Mouse (Mus musculus): ENCODE measurements around the gene Ptchd4. TPM values are rescaled to one million over a fixed set of nuclear protein-coding genes. Genes with fewer than 3 reads are reported as not detected.

Gene Ptchd4
- total and polyA plus RNA-seq, 3 experiments = not detected

DNA sequence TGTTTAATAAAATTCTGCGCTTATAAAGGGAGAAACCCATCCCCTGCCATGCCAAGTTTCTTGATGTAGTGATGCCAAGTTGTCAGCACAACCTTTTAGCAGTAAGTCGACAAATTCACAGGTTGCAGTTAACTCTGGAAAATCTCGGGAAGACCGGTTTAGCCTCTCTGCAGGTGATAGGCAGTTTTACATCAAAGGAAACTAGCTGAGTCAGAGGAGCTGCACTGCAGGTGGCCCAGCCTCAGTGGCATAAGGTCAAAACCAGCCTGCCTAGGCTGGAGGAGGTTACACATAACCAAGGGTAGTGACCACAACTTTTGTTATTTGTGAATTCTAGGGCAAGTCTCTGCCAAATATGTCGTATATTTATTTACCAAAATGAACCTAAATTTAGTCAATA is 24.0 kb upstream of the Ptchd4 start:
- H3K79me2 ChIP-seq (ENCODE audit: control insufficient read depth, insufficient read depth, low read length, poor library complexity) = no peaks in the 10 kb centered on the region
- TF ChIP-seq RCOR1 (IDR thresholded peaks at IDR 0.05; ENCODE audit: low read depth, low read length) = no peak
- TF ChIP-seq CTCF (IDR thresholded peaks at IDR 0.05 in 2 of 3, conservative IDR thresholded peaks at IDR 0.05 in 1 of 3; ENCODE audit: control insufficient read depth in 1 of 3, insufficient read depth in 1 of 3, low read depth in 2 of 3, low read length in 3 of 3, poor library complexity in 1 of 3, severe bottlenecking in 1 of 3) = no peak
- TF ChIP-seq HCFC1 (IDR thresholded peaks at IDR 0.05; ENCODE audit: low read depth, low read length) = no peak
- no peak for TF ChIP-seq MEF2A (IDR thresholded peaks at IDR 0.05; ENCODE audit: extremely low read depth, insufficient replicate concordance, low read depth, low read length, poor library complexity, severe bottlenecking)
- TF ChIP-seq KAT2A (conservative IDR thresholded peaks at IDR 0.05; ENCODE audit: low read depth, low read length) = no peak
- no peak for DNase-seq (ENCODE audit: low read depth, low spot score)
- H3K27me3 ChIP-seq (ENCODE audit: control insufficient read depth in 1 of 2, insufficient read depth in 2 of 2, low read length in 2 of 2) = no peaks in the 10 kb centered on the region
- H3K27ac ChIP-seq (ENCODE audit: control insufficient read depth, low read depth, low read length) = no peak overlapping the region
- no peak overlapping the region for H3K4me3 ChIP-seq (ENCODE audit: control insufficient read depth in 1 of 2, insufficient read depth in 1 of 2, low read depth in 2 of 2, low read length in 2 of 2)
- no peaks in the 10 kb centered on the region for H3K36me3 ChIP-seq (ENCODE audit: control insufficient read depth in 1 of 2, insufficient read depth in 2 of 2, low read length in 2 of 2)
- H3K9me3 ChIP-seq (replicated peaks; ENCODE audit: insufficient read depth, low read length) = no peaks in the 10 kb centered on the region
- H3K9ac ChIP-seq (ENCODE audit: control insufficient read depth, low read depth, low read length, poor library complexity, severe bottlenecking) = no peak overlapping the region
- no peaks in the 10 kb centered on the region for H3K4me1 ChIP-seq (ENCODE audit: control insufficient read depth in 1 of 2, insufficient read depth in 2 of 2, low read length in 2 of 2)

DNA sequence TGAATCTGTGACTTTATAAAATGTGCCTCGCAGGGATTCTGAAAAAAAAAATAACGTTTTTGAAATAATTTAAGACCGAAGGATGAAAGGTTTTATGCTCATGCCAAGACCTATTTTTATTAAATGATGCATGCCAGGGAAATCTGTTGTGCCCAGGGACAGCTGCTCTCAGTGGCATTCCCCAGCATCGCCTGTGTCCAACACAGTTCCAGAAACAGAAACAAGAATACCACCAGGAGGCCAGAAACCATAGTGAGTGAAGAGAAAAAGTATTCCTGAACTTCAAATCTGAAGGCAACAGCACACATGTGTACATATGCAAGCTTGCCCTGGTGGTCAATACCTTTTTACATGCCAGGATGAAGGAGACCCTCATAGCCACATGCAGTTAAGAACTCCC is 17.8 kb upstream of the Ptchd4 start:
- H3K4me1 ChIP-seq (ENCODE audit: control insufficient read depth in 1 of 2, insufficient read depth in 2 of 2, low read length in 2 of 2) = no peaks in the 10 kb centered on the region
- no peak overlapping the region for H3K4me3 ChIP-seq (ENCODE audit: control insufficient read depth in 1 of 2, insufficient read depth in 1 of 2, low read depth in 2 of 2, low read length in 2 of 2)
- no peaks in the 10 kb centered on the region for H3K79me2 ChIP-seq (ENCODE audit: control insufficient read depth, insufficient read depth, low read length, poor library complexity)
- H3K9me3 ChIP-seq (replicated peaks; ENCODE audit: insufficient read depth, low read length) = no peaks in the 10 kb centered on the region
- no peak overlapping the region for H3K9ac ChIP-seq (ENCODE audit: control insufficient read depth, low read depth, low read length, poor library complexity, severe bottlenecking)
- no peaks in the 10 kb centered on the region for H3K36me3 ChIP-seq (ENCODE audit: control insufficient read depth in 1 of 2, insufficient read depth in 2 of 2, low read length in 2 of 2)
- no peaks in the 10 kb centered on the region for H3K27me3 ChIP-seq (ENCODE audit: control insufficient read depth in 1 of 2, insufficient read depth in 2 of 2, low read length in 2 of 2)
- H3K27ac ChIP-seq (ENCODE audit: control insufficient read depth, low read depth, low read length) = no peak overlapping the region
- no peak for DNase-seq (ENCODE audit: low read depth, low spot score)
- no peak for TF ChIP-seq TAL1 (IDR thresholded peaks at IDR 0.05; ENCODE audit: low read length)
- no peak for TF ChIP-seq POLR2AphosphoS5 (IDR thresholded peaks at IDR 0.05; ENCODE audit: borderline replicate concordance, low read depth, low read length)
- TF ChIP-seq USF1 (IDR thresholded peaks at IDR 0.05; ENCODE audit: low read depth, low read length) = no peak
- TF ChIP-seq SIN3A (IDR thresholded peaks at IDR 0.05; ENCODE audit: low read length) = no peak
- no peak for TF ChIP-seq UBTF (IDR thresholded peaks at IDR 0.05; ENCODE audit: borderline replicate concordance, insufficient read depth, low read depth, low read length)
- TF ChIP-seq ZMIZ1 (IDR thresholded peaks at IDR 0.05; ENCODE audit: low read depth, low read length) = no peak
- TF ChIP-seq MXI1 (IDR thresholded peaks at IDR 0.05; ENCODE audit: low read depth, low read length) = no peak
- no peak for TF ChIP-seq E2F4 (IDR thresholded peaks at IDR 0.05; ENCODE audit: borderline replicate concordance, low read depth, low read length)
- no peak for TF ChIP-seq MAZ (IDR thresholded peaks at IDR 0.05; ENCODE audit: low read depth, low read length)
- no peak for TF ChIP-seq RAD21 (IDR thresholded peaks at IDR 0.05; ENCODE audit: low read depth, low read length)
- no peak for TF ChIP-seq CTCF (IDR thresholded peaks at IDR 0.05 in 2 of 3, conservative IDR thresholded peaks at IDR 0.05 in 1 of 3; ENCODE audit: control insufficient read depth in 1 of 3, insufficient read depth in 1 of 3, low read depth in 2 of 3, low read length in 3 of 3, poor library complexity in 1 of 3, severe bottlenecking in 1 of 3)
- TF ChIP-seq EP300 (IDR thresholded peaks at IDR 0.05; ENCODE audit: low read depth in 1 of 2, low read length in 2 of 2) = no peak
- TF ChIP-seq CHD1 (IDR thresholded peaks at IDR 0.05; ENCODE audit: low read depth, low read length) = no peak
- TF ChIP-seq ZKSCAN1 (IDR thresholded peaks at IDR 0.05; ENCODE audit: low read depth, low read length) = no peak
- TF ChIP-seq MEF2A (IDR thresholded peaks at IDR 0.05; ENCODE audit: extremely low read depth, insufficient replicate concordance, low read depth, low read length, poor library complexity, severe bottlenecking) = no peak
